Mouse (Mus musculus) stomach, postnatal 0 days (tissue): ENCODE data around the gene 1700001P01Rik.

Source experiments
- CTCF ChIP-seq: IDR thresholded peaks from 2 replicates; pipeline ENCODE4 v1.5.1; 2016; ENCODE audit warnings: antibody characterized with exemption, low read depth, mild to moderate bottlenecking, moderate library complexity
- EP300 ChIP-seq: optimal IDR thresholded peaks from 2 replicates; pipeline ENCODE3; 2016; ENCODE audit warnings: antibody characterized with exemption

- TF ChIP-seq CTCF (no peak), EP300 (no peak)
Observed at GRCm38 (mm10) chr11:97728730-97729129, 47.0 kb downstream of the 1700001P01Rik start.
